Mouse (Mus musculus) heart, postnatal 14 days (tissue): ENCODE results near the gene 0610010F05Rik. TPM values are rescaled to one million over a fixed set of nuclear protein-coding genes. Genes with fewer than 3 reads are reported as not detected.

ENCODE experiments used
- DNase-seq, 2 experiments: peaks; one replicate each; pipeline ENCODE4 v3.0.0; 2021 to 2022
- intact Hi-C: fragments of 180-260 bp; cut with DNase I; formaldehyde crosslinking; loops from one replicate; pipeline ENCODE4 v1.15.1; 2025
- long read RNA-seq, 2 experiments: library from polyadenylated mRNA; stranded (forward); transcript quantifications; one replicate each; pipeline ENCODE4 v2.0.0; 2021
- total RNA-seq, 2 experiments: library from RNA; stranded (reverse); gene quantifications; 2 replicates each; pipeline ENCODE4 v1.2.3; 2021

Gene 0610010F05Rik
- total RNA-seq = 10 to 100 TPM; 10.7 to 10.8 TPM
- long read RNA-seq, experiment 1, full-length matches to known transcripts = 18 of 28 reads
- long read RNA-seq, experiment 1, partial matches to known transcripts = 3 of 28 reads
- long read RNA-seq, experiment 1, other reads (novel, unspliced or antisense) = 7 of 28 reads
- long read RNA-seq, experiment 2, full-length matches to known transcripts = 15 of 24 reads
- long read RNA-seq, experiment 2, partial matches to known transcripts = 1 of 24 reads
- long read RNA-seq, experiment 2, other reads (novel, unspliced or antisense) = 8 of 24 reads

- peak; percentile 87 to 90 for DNase-seq
- intact Hi-C loops = loop anchor here (2.0 kb wide), 1 partner anchor 32 kb away; the partner anchor contains the start of genes Pex13 and Pus10
Measured at GRCm38 (mm10) chr11:23632945-23633878, at the start of gene 0610010F05Rik. Gene 0610010F05Rik (minus strand): TSS chr11:23633639.

GRCm38 (mm10) chr11:23682561-23682960 lies 49.1 kb upstream of the 0610010F05Rik start:
- no peak for DNase-seq
- intact Hi-C loops = no loop called here

GRCm38 (mm10) chr11:23680435-23680950 lies 47.1 kb upstream of the 0610010F05Rik start:
- DNase-seq = peak in 1 of 2 experiments; percentile 5
- intact Hi-C loops = no loop called here

GRCm38 (mm10) chr11:23679044-23679642 lies 45.7 kb upstream of the 0610010F05Rik start:
- peak; percentile 47 to 75 for DNase-seq
- intact Hi-C loops = loop anchor here (10.0 kb wide), 1 partner anchor 176 kb away; no protein-coding TSS in a partner anchor

GRCm38 (mm10) chr11:23676100-23676499 lies 42.7 kb upstream of the 0610010F05Rik start:
- intact Hi-C loops = loop anchor here (10.0 kb wide), 1 partner anchor 179 kb away; no protein-coding TSS in a partner anchor
- no peak for DNase-seq

- DNase-seq = no peak
- intact Hi-C loops = loop anchor here (10.0 kb wide), 1 partner anchor 182 kb away; no protein-coding TSS in a partner anchor
Measured at GRCm38 (mm10) chr11:23672256-23672749, 38.9 kb upstream of the 0610010F05Rik start.

- intact Hi-C loops = loop anchor here (5.0 kb wide), 1 partner anchor 105 kb away; the partner anchor contains the start of gene Rel
- DNase-seq = no peak
Measured at GRCm38 (mm10) chr11:23667128-23667527, 33.7 kb upstream of the 0610010F05Rik start.

- DNase-seq = no peak
- intact Hi-C loops = loop anchor here (5.0 kb wide), 1 partner anchor 106 kb away; the partner anchor contains the start of gene Rel
Measured at GRCm38 (mm10) chr11:23666526-23666925, 33.1 kb upstream of the 0610010F05Rik start.

- intact Hi-C loops = loop anchor here (2.0 to 5.0 kb wide), 2 partner anchors 33 to 106 kb away; partner anchors contain the start of genes 0610010F05Rik and Rel
- DNase-seq = peak; percentile 94
Measured at GRCm38 (mm10) chr11:23665798-23666501, 32.5 kb upstream of the 0610010F05Rik start, which contains the start of gene Pex13. Gene Pex13 (minus strand): TSS chr11:23665959.

GRCm38 (mm10) chr11:23665311-23665786 lies 31.9 kb upstream of the 0610010F05Rik start, which contains the start of gene Pus10:
Gene Pus10 (plus strand): TSS chr11:23665674.
- peak in 1 of 2 experiments; percentile 52 for DNase-seq
- intact Hi-C loops = loop anchor here (2.0 to 5.0 kb wide), 2 partner anchors 33 to 107 kb away; partner anchors contain the start of genes 0610010F05Rik and Rel

- DNase-seq = no peak
- intact Hi-C loops = loop anchor here (2.0 kb wide), 1 partner anchor 31 kb away; the partner anchor contains the start of gene 0610010F05Rik
Measured at GRCm38 (mm10) chr11:23664232-23664631, 30.8 kb upstream of the 0610010F05Rik start.

- intact Hi-C loops = no loop called here
- no peak for DNase-seq
Measured at GRCm38 (mm10) chr11:23657791-23658190, 24.4 kb upstream of the 0610010F05Rik start.

GRCm38 (mm10) chr11:23653666-23654065 lies 20.2 kb upstream of the 0610010F05Rik start:
- intact Hi-C loops = no loop called here
- DNase-seq = no peak

- intact Hi-C loops = no loop called here
- DNase-seq = no peak
Measured at GRCm38 (mm10) chr11:23647835-23648234, 14.4 kb upstream of the 0610010F05Rik start.

GRCm38 (mm10) chr11:23647431-23647830 lies 14.0 kb upstream of the 0610010F05Rik start:
- no peak for DNase-seq
- intact Hi-C loops = no loop called here

- intact Hi-C loops = no loop called here
- no peak for DNase-seq
Measured at GRCm38 (mm10) chr11:23634573-23634972, 1.1 kb upstream of the 0610010F05Rik start.

GRCm38 (mm10) chr11:23633879-23634215 lies 408 bp upstream of the 0610010F05Rik start:
- no peak for DNase-seq
- intact Hi-C loops = loop anchor here (2.0 kb wide), 1 partner anchor 31 kb away; the partner anchor contains the start of genes Pex13 and Pus10

- intact Hi-C loops = no loop called here
- no peak for DNase-seq
Measured at GRCm38 (mm10) chr11:23630664-23631063, 2.8 kb downstream of the 0610010F05Rik start.

- intact Hi-C loops = no loop called here
- no peak for DNase-seq
Measured at GRCm38 (mm10) chr11:23618995-23619394, 14.4 kb downstream of the 0610010F05Rik start.
